Mouse (Mus musculus): Measurements from ENCODE around the gene Fam71e1. TPM values are rescaled to one million over a fixed set of nuclear protein-coding genes. Genes with fewer than 3 reads are reported as not detected.

Gene Fam71e1
- polyA plus RNA-seq, 1 experiment from 2014 or later, result 17.9 TPM

- WGBS, result 66% methylated on average over 15 of the region's 15 CpGs
- no peak for ATAC-seq (ENCODE audit: insufficient number of reproducible peaks, insufficient read depth, low FRiP score, low read depth)
- Histone ChIP-seq H3K4me2 (replicated peaks; ENCODE audit: low read depth, low read length) (peak overlapping the region; percentile 45), H3K4me3 (ENCODE audit: low read depth, low read length) (peak overlapping the region; percentile 61), H3K27me3 (ENCODE audit: control insufficient read depth, insufficient read depth, low read length) (0 out of 2 replicates have a peak, but pooled peaks cover under 1% of the 10 kb centered on the region), H3K9ac (replicated peaks; ENCODE audit: low read depth, low read length) (peak overlapping the region; percentile 45; the same call in 1 of the 2 replicates), H3K36me3 (ENCODE audit: control insufficient read depth, insufficient read depth, low read length) (no peaks in the 10 kb centered on the region; the same call in 1 of the 2 replicates), H3K4me1 (ENCODE audit: control insufficient read depth, insufficient read depth, low read length) (peaks cover 8% of the 10 kb centered on the region), H3K9me3 (ENCODE audit: control insufficient read depth, low read depth, low read length) (no peaks in the 10 kb centered on the region), H3K27ac (ENCODE audit: low read length) (no peak overlapping the region)
These were observed 27.6 kb upstream of the Fam71e1 start for GRCm38 (mm10) chr7:44468644-44469285.

GRCm38 (mm10) chr7:44469677-44470675, 26.4 kb upstream of the Fam71e1 start:
- Histone ChIP-seq H3K27me3 (ENCODE audit: control insufficient read depth, insufficient read depth, low read length) (no peaks in the 10 kb centered on the region), H3K9ac (replicated peaks; ENCODE audit: low read depth, low read length) (no peak overlapping the region), H3K27ac (ENCODE audit: low read length) (no peak overlapping the region), H3K4me2 (replicated peaks; ENCODE audit: low read depth, low read length) (no peak overlapping the region), H3K4me1 (ENCODE audit: control insufficient read depth, insufficient read depth, low read length) (peaks cover 8% of the 10 kb centered on the region), H3K4me3 (ENCODE audit: low read depth, low read length) (no peak overlapping the region), H3K9me3 (ENCODE audit: control insufficient read depth, low read depth, low read length) (no peaks in the 10 kb centered on the region), H3K36me3 (ENCODE audit: control insufficient read depth, insufficient read depth, low read length) (no peaks in the 10 kb centered on the region; the same call in 1 of the 2 replicates)
- ATAC-seq (ENCODE audit: insufficient number of reproducible peaks, insufficient read depth, low FRiP score, low read depth), result no peak
- 91% methylated on average over 16 of the region's 16 CpGs for WGBS

GRCm38 (mm10) chr7:44470696-44471612, 25.4 kb upstream of the Fam71e1 start:
- Histone ChIP-seq H3K9me3 (ENCODE audit: control insufficient read depth, low read depth, low read length) (no peaks in the 10 kb centered on the region), H3K4me3 (ENCODE audit: low read depth, low read length) (no peak overlapping the region), H3K4me2 (replicated peaks; ENCODE audit: low read depth, low read length) (no peak overlapping the region), H3K4me1 (ENCODE audit: control insufficient read depth, insufficient read depth, low read length) (peaks cover 8% of the 10 kb centered on the region), H3K27ac (ENCODE audit: low read length) (no peak overlapping the region), H3K9ac (replicated peaks; ENCODE audit: low read depth, low read length) (no peak overlapping the region), H3K27me3 (ENCODE audit: control insufficient read depth, insufficient read depth, low read length) (no peaks in the 10 kb centered on the region), H3K36me3 (ENCODE audit: control insufficient read depth, insufficient read depth, low read length) (no peaks in the 10 kb centered on the region; the same call in 1 of the 2 replicates)
- ATAC-seq (ENCODE audit: insufficient number of reproducible peaks, insufficient read depth, low FRiP score, low read depth), result no peak
- WGBS, result 77% methylated on average over 16 of the region's 16 CpGs

- Histone ChIP-seq H3K4me3 (ENCODE audit: low read depth, low read length) (no peak overlapping the region), H3K27me3 (ENCODE audit: control insufficient read depth, insufficient read depth, low read length) (no peaks in the 10 kb centered on the region), H3K4me1 (ENCODE audit: control insufficient read depth, insufficient read depth, low read length) (peaks cover 8% of the 10 kb centered on the region), H3K36me3 (ENCODE audit: control insufficient read depth, insufficient read depth, low read length) (no peaks in the 10 kb centered on the region; the same call in 1 of the 2 replicates), H3K27ac (ENCODE audit: low read length) (no peak overlapping the region), H3K9me3 (ENCODE audit: control insufficient read depth, low read depth, low read length) (no peaks in the 10 kb centered on the region), H3K9ac (replicated peaks; ENCODE audit: low read depth, low read length) (no peak overlapping the region), H3K4me2 (replicated peaks; ENCODE audit: low read depth, low read length) (no peak overlapping the region)
- 48% methylated on average over 6 of the region's 6 CpGs for WGBS
- no peak for ATAC-seq (ENCODE audit: insufficient number of reproducible peaks, insufficient read depth, low FRiP score, low read depth)
These were observed 24.4 kb upstream of the Fam71e1 start for GRCm38 (mm10) chr7:44471880-44472557.

- H3K36me3 ChIP-seq (ENCODE audit: control insufficient read depth, insufficient read depth, low read length), result no peaks in the 10 kb centered on the region; the same call in 1 of the 2 replicates
- no peaks in the 10 kb centered on the region for H3K27me3 ChIP-seq (ENCODE audit: control insufficient read depth, insufficient read depth, low read length)
- no peak overlapping the region for H3K9ac ChIP-seq (replicated peaks; ENCODE audit: low read depth, low read length)
- no peak overlapping the region for H3K4me2 ChIP-seq (replicated peaks; ENCODE audit: low read depth, low read length)
- 9% methylated on average over 1 of the region's 1 CpGs for WGBS
- ATAC-seq (ENCODE audit: insufficient number of reproducible peaks, insufficient read depth, low FRiP score, low read depth), result no peak
- no peak overlapping the region for H3K4me3 ChIP-seq (ENCODE audit: low read depth, low read length)
- no peak overlapping the region; the same call in 1 of the 2 replicates for H3K27ac ChIP-seq (ENCODE audit: low read length)
- H3K4me1 ChIP-seq (ENCODE audit: control insufficient read depth, insufficient read depth, low read length), result peaks cover 5% of the 10 kb centered on the region
- H3K9me3 ChIP-seq (ENCODE audit: control insufficient read depth, low read depth, low read length), result no peaks in the 10 kb centered on the region
These were observed 23.9 kb upstream of the Fam71e1 start for GRCm38 (mm10) chr7:44472558-44472885.

- Histone ChIP-seq H3K4me3 (ENCODE audit: low read depth, low read length) (no peak overlapping the region), H3K27ac (ENCODE audit: low read length) (peak overlapping the region; percentile 23; the same call in 1 of the 2 replicates), H3K36me3 (ENCODE audit: control insufficient read depth, insufficient read depth, low read length) (no peaks in the 10 kb centered on the region; the same call in 1 of the 2 replicates), H3K4me1 (ENCODE audit: control insufficient read depth, insufficient read depth, low read length) (peaks cover 5% of the 10 kb centered on the region), H3K4me2 (replicated peaks; ENCODE audit: low read depth, low read length) (no peak overlapping the region), H3K9me3 (ENCODE audit: control insufficient read depth, low read depth, low read length) (no peaks in the 10 kb centered on the region), H3K9ac (replicated peaks; ENCODE audit: low read depth, low read length) (no peak overlapping the region), H3K27me3 (ENCODE audit: control insufficient read depth, insufficient read depth, low read length) (no peaks in the 10 kb centered on the region)
- ATAC-seq (ENCODE audit: insufficient number of reproducible peaks, insufficient read depth, low FRiP score, low read depth), result no peak
- WGBS, result 38% methylated on average over 9 of the region's 9 CpGs
These were observed 23.3 kb upstream of the Fam71e1 start for GRCm38 (mm10) chr7:44472961-44473646.

GRCm38 (mm10) chr7:44474419-44474818, 22.0 kb upstream of the Fam71e1 start:
- H3K4me2 ChIP-seq (replicated peaks; ENCODE audit: low read depth, low read length), result no peak overlapping the region
- ATAC-seq (ENCODE audit: insufficient number of reproducible peaks, insufficient read depth, low FRiP score, low read depth), result peak; percentile 64; the same call in 1 of the 2 replicates
- peak overlapping the region; percentile 52; the same call in 1 of the 2 replicates for H3K27ac ChIP-seq (ENCODE audit: low read length)
- no peaks in the 10 kb centered on the region; the same call in 1 of the 2 replicates for H3K36me3 ChIP-seq (ENCODE audit: control insufficient read depth, insufficient read depth, low read length)
- no peaks in the 10 kb centered on the region for H3K4me1 ChIP-seq (ENCODE audit: control insufficient read depth, insufficient read depth, low read length)
- 26% methylated on average over 4 of the region's 4 CpGs for WGBS
- no peak overlapping the region for H3K4me3 ChIP-seq (ENCODE audit: low read depth, low read length)
- H3K9ac ChIP-seq (replicated peaks; ENCODE audit: low read depth, low read length), result no peak overlapping the region
- H3K27me3 ChIP-seq (ENCODE audit: control insufficient read depth, insufficient read depth, low read length), result no peaks in the 10 kb centered on the region
- H3K9me3 ChIP-seq (ENCODE audit: control insufficient read depth, low read depth, low read length), result no peaks in the 10 kb centered on the region

Measured in stomach, embryonic 14.5 days (tissue).